Mouse (Mus musculus) lung, adult 2 months (tissue): ENCODE data around the gene Zfp341. TPM values are rescaled to one million over a fixed set of nuclear protein-coding genes. Genes with fewer than 3 reads are reported as not detected.
A peak's percentile ranks its signal among the peaks of the same experiment; 100 is the strongest.

Experiments used
- DNase-seq: peaks from one replicate; pipeline ENCODE4 v3.0.0; 2022
- H3K4me1 ChIP-seq: fragments of 200-500 bp; 2 replicates; pipeline ENCODE4 v1.6.1; 2011; ENCODE audit warnings: low read length; ENCODE audit not compliant: control insufficient read depth, insufficient read depth
- H3K4me3 ChIP-seq: fragments of 200-500 bp; replicated peaks from 2 replicates; pipeline ENCODE3; 2011; ENCODE audit warnings: low read depth, mild to moderate bottlenecking, control low read depth, low read length; ENCODE audit errors: extremely low read depth
- CTCF ChIP-seq: fragments of 200-500 bp; IDR thresholded peaks from 2 replicates; pipeline ENCODE4 v1.5.1; 2011; ENCODE audit warnings: mild to moderate bottlenecking, low read length, control low read depth; ENCODE audit not compliant: insufficient read depth
- POLR2A ChIP-seq: fragments of 200-500 bp; IDR thresholded peaks from 2 replicates; pipeline ENCODE4 v1.6.1; 2011; ENCODE audit warnings: low read depth, mild to moderate bottlenecking, control low read depth, low read length, borderline replicate concordance; ENCODE audit errors: extremely low read depth
- WGBS: fragments of 180-500 bp; shearing (Covaris S2); methylation state at CpG from one replicate; pipeline ENCODE4 v1.1.7; 2018; 5-methylcytosine and 5-hydroxymethylcytosine counted together
- polyA plus RNA-seq: library from polyadenylated mRNA; depleted of rRNA; stranded (reverse); fragments of >200 nt; gene quantifications from 2 replicates; pipeline ENCODE4 v1.2.3, GENCODE M21; 2012

Gene Zfp341
- polyA plus RNA-seq, 1 experiment = 5.8 TPM

GRCm38 (mm10) chr2:154584931-154585601 lies 28.0 kb upstream of the Zfp341 start:
- no peak for DNase-seq
- Histone ChIP-seq H3K4me1 (no peaks in the 10 kb centered on the region), H3K4me3 (no peak overlapping the region)
- no peak for TF ChIP-seq CTCF
- no peak for TF ChIP-seq POLR2A
- WGBS = 58% methylated on average over 17 of the region's 17 CpGs

- WGBS = 77% methylated on average over 5 of the region's 5 CpGs
- DNase-seq = no peak
- Histone ChIP-seq H3K4me3 (no peak overlapping the region), H3K4me1 (no peaks in the 10 kb centered on the region)
- TF ChIP-seq CTCF (peak; percentile 53), POLR2A (no peak)
These were observed 26.7 kb upstream of the Zfp341 start for GRCm38 (mm10) chr2:154586405-154586804.

- whole genome bisulfite sequencing = 86% methylated on average over 4 of the region's 4 CpGs
- TF ChIP-seq POLR2A = no peak
- TF ChIP-seq CTCF = no peak
- H3K4me3 ChIP-seq = no peak overlapping the region
- H3K4me1 ChIP-seq = no peaks in the 10 kb centered on the region
- no peak for DNase-seq
These were observed 24.0 kb upstream of the Zfp341 start for GRCm38 (mm10) chr2:154589051-154589450.

- 86% methylated on average over 3 of the region's 3 CpGs for WGBS
- no peaks in the 10 kb centered on the region for H3K4me1 ChIP-seq
- TF ChIP-seq CTCF (no peak), POLR2A (no peak)
- DNase-seq = no peak
- no peak overlapping the region for H3K4me3 ChIP-seq
These were observed 21.9 kb upstream of the Zfp341 start for GRCm38 (mm10) chr2:154591239-154591638.

- no peak overlapping the region for H3K4me3 ChIP-seq
- DNase-seq = peak; percentile 35
- TF ChIP-seq POLR2A = no peak
- TF ChIP-seq CTCF = peak; percentile 78
- 57% methylated on average over 3 of the region's 3 CpGs for WGBS
- no peaks in the 10 kb centered on the region for H3K4me1 ChIP-seq
These were observed 20.1 kb upstream of the Zfp341 start for GRCm38 (mm10) chr2:154593025-154593424.

GRCm38 (mm10) chr2:154595775-154596174 lies 17.3 kb upstream of the Zfp341 start:
- TF ChIP-seq POLR2A (no peak), CTCF (no peak)
- H3K4me3 ChIP-seq = no peak overlapping the region
- WGBS = 69% methylated on average over 5 of the region's 5 CpGs
- H3K4me1 ChIP-seq = no peaks in the 10 kb centered on the region
- DNase-seq = no peak

- Histone ChIP-seq H3K4me3 (no peak overlapping the region), H3K4me1 (no peaks in the 10 kb centered on the region; the same call in 1 of the 2 replicates)
- WGBS = 83% methylated on average over 3 of the region's 3 CpGs
- no peak for DNase-seq
- no peak for TF ChIP-seq CTCF
- TF ChIP-seq POLR2A = no peak
These were observed 15.7 kb upstream of the Zfp341 start for GRCm38 (mm10) chr2:154597399-154597798.

GRCm38 (mm10) chr2:154600586-154600985 lies 12.5 kb upstream of the Zfp341 start:
- Histone ChIP-seq H3K4me1 (peaks cover 8% of the 10 kb centered on the region), H3K4me3 (no peak overlapping the region)
- 74% methylated on average over 6 of the region's 6 CpGs for WGBS
- no peak for TF ChIP-seq POLR2A
- no peak for TF ChIP-seq CTCF
- no peak for DNase-seq

- DNase-seq = no peak
- WGBS = 59% methylated on average over 3 of the region's 3 CpGs
- Histone ChIP-seq H3K4me1 (peaks cover 8% of the 10 kb centered on the region), H3K4me3 (no peak overlapping the region)
- TF ChIP-seq POLR2A (no peak), CTCF (no peak)
These were observed 11.8 kb upstream of the Zfp341 start for GRCm38 (mm10) chr2:154601324-154601723.

- TF ChIP-seq CTCF = no peak
- TF ChIP-seq POLR2A = no peak
- 7% methylated on average over 22 of the region's 22 CpGs for WGBS
- Histone ChIP-seq H3K4me3 (peak overlapping the region; percentile 95), H3K4me1 (peaks cover 8% of the 10 kb centered on the region)
- DNase-seq = no peak
These were observed 10.0 kb upstream of the Zfp341 start for GRCm38 (mm10) chr2:154603007-154603637.
